Mouse (Mus musculus) monocyte, adult 5-6 weeks (primary cell): ENCODE measurements around the gene Igfbp6. TPM values are rescaled to one million over a fixed set of nuclear protein-coding genes. Genes with fewer than 3 reads are reported as not detected.
A peak's percentile ranks its signal among the peaks of the same experiment; 100 is the strongest.

Source experiments
- ATAC-seq: fragments of 153-309, 156-312 bp; replicated peaks from 2 replicates; pipeline ENCODE4 v1.8.0; 2017; ENCODE audit warnings: mild to moderate bottlenecking; ENCODE audit not compliant: low TSS enrichment, insufficient number of reproducible peaks, severe bottlenecking, poor library complexity, low FRiP score
- total RNA-seq: library from RNA; stranded (forward); fragments of 200-1000, 200-491, 200-594 nt; gene quantifications from 3 replicates; pipeline ENCODE4 v1.2.3, GENCODE M21; 2017

The Igfbp6 gene
- total RNA-seq, 1 experiment from 2014 or later: 0.38 TPM

GRCm38 (mm10) chr15:102163900-102164693, 19.9 kb downstream of the Igfbp6 start:
- no peak for ATAC-seq

GRCm38 (mm10) chr15:102165468-102166100, 21.4 kb downstream of the Igfbp6 start:
- no peak for ATAC-seq

GRCm38 (mm10) chr15:102167620-102168021, 23.5 kb downstream of the Igfbp6 start:
- ATAC-seq: no peak

GRCm38 (mm10) chr15:102169064-102169463, 24.9 kb downstream of the Igfbp6 start:
- ATAC-seq: no peak

GRCm38 (mm10) chr15:102173581-102173980, 29.4 kb downstream of the Igfbp6 start:
- no peak for ATAC-seq

GRCm38 (mm10) chr15:102175736-102176319, 31.7 kb downstream of the Igfbp6 start:
- ATAC-seq: no peak

- no peak for ATAC-seq
Observed at GRCm38 (mm10) chr15:102176571-102177316, 32.6 kb downstream of the Igfbp6 start.

GRCm38 (mm10) chr15:102177417-102177816, 33.3 kb downstream of the Igfbp6 start:
- ATAC-seq: no peak

GRCm38 (mm10) chr15:102178279-102178678, 34.1 kb downstream of the Igfbp6 start:
- ATAC-seq: peak; percentile 81

GRCm38 (mm10) chr15:102179106-102179505, 34.9 kb downstream of the Igfbp6 start:
- no peak for ATAC-seq

- no peak for ATAC-seq
Observed at GRCm38 (mm10) chr15:102179924-102180323, 35.8 kb downstream of the Igfbp6 start.

GRCm38 (mm10) chr15:102183076-102183475, 38.9 kb downstream of the Igfbp6 start:
- no peak for ATAC-seq

GRCm38 (mm10) chr15:102186239-102186638, 42.1 kb downstream of the Igfbp6 start:
- ATAC-seq: no peak

- no peak for ATAC-seq
Observed at GRCm38 (mm10) chr15:102188096-102188495, 43.9 kb downstream of the Igfbp6 start.

GRCm38 (mm10) chr15:102188883-102189282, 44.7 kb downstream of the Igfbp6 start:
- no peak for ATAC-seq

- no peak for ATAC-seq
Observed at GRCm38 (mm10) chr15:102191699-102192098, 47.5 kb downstream of the Igfbp6 start.

GRCm38 (mm10) chr15:102192271-102192812, 48.2 kb downstream of the Igfbp6 start:
- ATAC-seq: peak; percentile 65

GRCm38 (mm10) chr15:102192820-102193386, 48.7 kb downstream of the Igfbp6 start:
- no peak for ATAC-seq

- ATAC-seq: no peak
Observed at GRCm38 (mm10) chr15:102193652-102194051, 49.5 kb downstream of the Igfbp6 start.
